Mouse (Mus musculus): ENCODE measurements around the gene Fads2. TPM values are rescaled to one million over a fixed set of nuclear protein-coding genes. Genes with fewer than 3 reads are reported as not detected.

Gene Fads2
- polyA plus RNA-seq, 1 experiment from 2014 or later = 31.1 TPM

- Histone ChIP-seq H3K4me2 (no peak overlapping the region), H3K36me3 (ENCODE audit: control insufficient read depth, insufficient read depth, low read length) (peaks cover 20% of the 10 kb centered on the region), H3K9me3 (replicated peaks; ENCODE audit: control insufficient read depth, low read length) (no peaks in the 10 kb centered on the region), H3K27me3 (ENCODE audit: control insufficient read depth, insufficient read depth, low read length) (no peaks in the 10 kb centered on the region), H3K4me1 (ENCODE audit: control insufficient read depth, insufficient read depth, low read length) (peaks cover 17% of the 10 kb centered on the region), H3K27ac (ENCODE audit: low read depth, low read length) (no peak overlapping the region), H3K4me3 (ENCODE audit: low read depth, low read length) (no peak overlapping the region), H3K9ac (ENCODE audit: low read depth, low read length) (no peak overlapping the region)
- no peak for ATAC-seq (replicated peaks; ENCODE audit: insufficient number of reproducible peaks, low FRiP score, low TSS enrichment)
- WGBS (ENCODE audit: insufficient replicate concordance) = 62% methylated on average over 4 of the region's 4 CpGs
Measured at GRCm38 (mm10) chr19:10094695-10095094, 6.9 kb downstream of the Fads2 start.

GRCm38 (mm10) chr19:10093829-10094228 is 7.7 kb downstream of the Fads2 start:
- Histone ChIP-seq H3K4me3 (ENCODE audit: low read depth, low read length) (no peak overlapping the region), H3K27ac (ENCODE audit: low read depth, low read length) (no peak overlapping the region), H3K27me3 (ENCODE audit: control insufficient read depth, insufficient read depth, low read length) (no peaks in the 10 kb centered on the region), H3K9ac (ENCODE audit: low read depth, low read length) (no peak overlapping the region), H3K4me2 (no peak overlapping the region), H3K4me1 (ENCODE audit: control insufficient read depth, insufficient read depth, low read length) (peaks cover 11% of the 10 kb centered on the region), H3K9me3 (replicated peaks; ENCODE audit: control insufficient read depth, low read length) (no peaks in the 10 kb centered on the region), H3K36me3 (ENCODE audit: control insufficient read depth, insufficient read depth, low read length) (peaks cover 24% of the 10 kb centered on the region)
- ATAC-seq (replicated peaks; ENCODE audit: insufficient number of reproducible peaks, low FRiP score, low TSS enrichment) = no peak
- 87% methylated on average over 4 of the region's 4 CpGs for WGBS (ENCODE audit: insufficient replicate concordance)

- no peaks in the 10 kb centered on the region for H3K9me3 ChIP-seq (replicated peaks; ENCODE audit: control insufficient read depth, low read length)
- H3K4me1 ChIP-seq (ENCODE audit: control insufficient read depth, insufficient read depth, low read length) = peaks cover 6% of the 10 kb centered on the region; the same call in 1 of the 2 replicates
- ATAC-seq (replicated peaks; ENCODE audit: insufficient number of reproducible peaks, low FRiP score, low TSS enrichment) = no peak
- H3K27ac ChIP-seq (ENCODE audit: low read depth, low read length) = no peak overlapping the region
- no peak overlapping the region for H3K9ac ChIP-seq (ENCODE audit: low read depth, low read length)
- H3K27me3 ChIP-seq (ENCODE audit: control insufficient read depth, insufficient read depth, low read length) = no peaks in the 10 kb centered on the region
- H3K4me3 ChIP-seq (ENCODE audit: low read depth, low read length) = no peak overlapping the region
- 94% methylated on average over 4 of the region's 4 CpGs for WGBS (ENCODE audit: insufficient replicate concordance)
- H3K36me3 ChIP-seq (ENCODE audit: control insufficient read depth, insufficient read depth, low read length) = peaks cover 42% of the 10 kb centered on the region
- H3K4me2 ChIP-seq = no peak overlapping the region
Measured at GRCm38 (mm10) chr19:10086976-10087375, 14.6 kb downstream of the Fads2 start.

GRCm38 (mm10) chr19:10085454-10085853 is 16.1 kb downstream of the Fads2 start:
- Histone ChIP-seq H3K4me3 (ENCODE audit: low read depth, low read length) (no peak overlapping the region), H3K4me2 (no peak overlapping the region), H3K9ac (ENCODE audit: low read depth, low read length) (no peak overlapping the region), H3K4me1 (ENCODE audit: control insufficient read depth, insufficient read depth, low read length) (peaks cover 6% of the 10 kb centered on the region; the same call in 1 of the 2 replicates), H3K27ac (ENCODE audit: low read depth, low read length) (no peak overlapping the region), H3K36me3 (ENCODE audit: control insufficient read depth, insufficient read depth, low read length) (peaks cover 41% of the 10 kb centered on the region), H3K9me3 (replicated peaks; ENCODE audit: control insufficient read depth, low read length) (no peaks in the 10 kb centered on the region), H3K27me3 (ENCODE audit: control insufficient read depth, insufficient read depth, low read length) (no peaks in the 10 kb centered on the region)
- no peak for ATAC-seq (replicated peaks; ENCODE audit: insufficient number of reproducible peaks, low FRiP score, low TSS enrichment)
- WGBS (ENCODE audit: insufficient replicate concordance) = 82% methylated on average over 9 of the region's 9 CpGs

GRCm38 (mm10) chr19:10082105-10082504 is 19.4 kb downstream of the Fads2 start:
- peaks cover 6% of the 10 kb centered on the region; the same call in 1 of the 2 replicates for H3K4me1 ChIP-seq (ENCODE audit: control insufficient read depth, insufficient read depth, low read length)
- H3K4me3 ChIP-seq (ENCODE audit: low read depth, low read length) = no peak overlapping the region
- 52% methylated on average over 3 of the region's 3 CpGs for WGBS (ENCODE audit: insufficient replicate concordance)
- H3K27me3 ChIP-seq (ENCODE audit: control insufficient read depth, insufficient read depth, low read length) = no peaks in the 10 kb centered on the region
- ATAC-seq (replicated peaks; ENCODE audit: insufficient number of reproducible peaks, low FRiP score, low TSS enrichment) = no peak
- H3K4me2 ChIP-seq = no peak overlapping the region
- H3K9ac ChIP-seq (ENCODE audit: low read depth, low read length) = no peak overlapping the region
- H3K27ac ChIP-seq (ENCODE audit: low read depth, low read length) = peak overlapping the region; percentile 70
- no peaks in the 10 kb centered on the region for H3K9me3 ChIP-seq (replicated peaks; ENCODE audit: control insufficient read depth, low read length)
- H3K36me3 ChIP-seq (ENCODE audit: control insufficient read depth, insufficient read depth, low read length) = peaks cover 45% of the 10 kb centered on the region

GRCm38 (mm10) chr19:10080384-10080783 is 21.2 kb downstream of the Fads2 start:
- no peak for ATAC-seq (replicated peaks; ENCODE audit: insufficient number of reproducible peaks, low FRiP score, low TSS enrichment)
- H3K4me3 ChIP-seq (ENCODE audit: low read depth, low read length) = no peak overlapping the region
- no peak overlapping the region for H3K27ac ChIP-seq (ENCODE audit: low read depth, low read length)
- H3K4me2 ChIP-seq = no peak overlapping the region
- no peaks in the 10 kb centered on the region for H3K9me3 ChIP-seq (replicated peaks; ENCODE audit: control insufficient read depth, low read length)
- no peaks in the 10 kb centered on the region for H3K27me3 ChIP-seq (ENCODE audit: control insufficient read depth, insufficient read depth, low read length)
- H3K9ac ChIP-seq (ENCODE audit: low read depth, low read length) = no peak overlapping the region
- peaks cover 59% of the 10 kb centered on the region for H3K36me3 ChIP-seq (ENCODE audit: control insufficient read depth, insufficient read depth, low read length)
- H3K4me1 ChIP-seq (ENCODE audit: control insufficient read depth, insufficient read depth, low read length) = peaks cover 6% of the 10 kb centered on the region; the same call in 1 of the 2 replicates
- WGBS (ENCODE audit: insufficient replicate concordance) = 96% methylated on average over 7 of the region's 7 CpGs

- H3K9ac ChIP-seq (ENCODE audit: low read depth, low read length) = no peak overlapping the region
- no peak overlapping the region for H3K27ac ChIP-seq (ENCODE audit: low read depth, low read length)
- no peak overlapping the region for H3K4me3 ChIP-seq (ENCODE audit: low read depth, low read length)
- no peaks in the 10 kb centered on the region for H3K9me3 ChIP-seq (replicated peaks; ENCODE audit: control insufficient read depth, low read length)
- no peaks in the 10 kb centered on the region for H3K27me3 ChIP-seq (ENCODE audit: control insufficient read depth, insufficient read depth, low read length)
- WGBS (ENCODE audit: insufficient replicate concordance) = 83% methylated on average over 6 of the region's 6 CpGs
- H3K4me1 ChIP-seq (ENCODE audit: control insufficient read depth, insufficient read depth, low read length) = peaks cover 6% of the 10 kb centered on the region; the same call in 1 of the 2 replicates
- peaks cover 76% of the 10 kb centered on the region for H3K36me3 ChIP-seq (ENCODE audit: control insufficient read depth, insufficient read depth, low read length)
- no peak for ATAC-seq (replicated peaks; ENCODE audit: insufficient number of reproducible peaks, low FRiP score, low TSS enrichment)
- no peak overlapping the region for H3K4me2 ChIP-seq
Measured at GRCm38 (mm10) chr19:10078392-10078791, 23.2 kb downstream of the Fads2 start.

GRCm38 (mm10) chr19:10073145-10073544 is 28.4 kb downstream of the Fads2 start:
- H3K36me3 ChIP-seq (ENCODE audit: control insufficient read depth, insufficient read depth, low read length) = peaks cover 71% of the 10 kb centered on the region
- no peaks in the 10 kb centered on the region for H3K27me3 ChIP-seq (ENCODE audit: control insufficient read depth, insufficient read depth, low read length)
- H3K9me3 ChIP-seq (replicated peaks; ENCODE audit: control insufficient read depth, low read length) = no peaks in the 10 kb centered on the region
- H3K27ac ChIP-seq (ENCODE audit: low read depth, low read length) = no peak overlapping the region
- H3K4me3 ChIP-seq (ENCODE audit: low read depth, low read length) = no peak overlapping the region
- no peak overlapping the region for H3K4me2 ChIP-seq
- no peaks in the 10 kb centered on the region for H3K4me1 ChIP-seq (ENCODE audit: control insufficient read depth, insufficient read depth, low read length)
- no peak for ATAC-seq (replicated peaks; ENCODE audit: insufficient number of reproducible peaks, low FRiP score, low TSS enrichment)
- H3K9ac ChIP-seq (ENCODE audit: low read depth, low read length) = no peak overlapping the region
- 94% methylated on average over 5 of the region's 5 CpGs for whole genome bisulfite sequencing (ENCODE audit: insufficient replicate concordance)

- Histone ChIP-seq H3K27ac (ENCODE audit: low read depth, low read length) (no peak overlapping the region), H3K27me3 (ENCODE audit: control insufficient read depth, insufficient read depth, low read length) (no peaks in the 10 kb centered on the region), H3K9ac (ENCODE audit: low read depth, low read length) (no peak overlapping the region), H3K36me3 (ENCODE audit: control insufficient read depth, insufficient read depth, low read length) (peaks cover 60% of the 10 kb centered on the region), H3K4me1 (ENCODE audit: control insufficient read depth, insufficient read depth, low read length) (no peaks in the 10 kb centered on the region), H3K4me2 (no peak overlapping the region), H3K9me3 (replicated peaks; ENCODE audit: control insufficient read depth, low read length) (no peaks in the 10 kb centered on the region), H3K4me3 (ENCODE audit: low read depth, low read length) (no peak overlapping the region)
- no peak for ATAC-seq (replicated peaks; ENCODE audit: insufficient number of reproducible peaks, low FRiP score, low TSS enrichment)
- WGBS (ENCODE audit: insufficient replicate concordance) = 90% methylated on average over 4 of the region's 4 CpGs
Measured at GRCm38 (mm10) chr19:10071892-10072291, 29.7 kb downstream of the Fads2 start.
